Mouse (Mus musculus) forebrain, embryonic 14.5 days (tissue): Measurements from ENCODE around the gene Ivns1abp. TPM values are rescaled to one million over a fixed set of nuclear protein-coding genes. Genes with fewer than 3 reads are reported as not detected.
A peak's percentile ranks its signal among the peaks of the same experiment; 100 is the strongest.
"Not testable (repeated sequence)": the region's sequence is repeated elsewhere in the genome, so short reads cannot be mapped to it uniquely, and the experiment has no call there.

Experiments
- ATAC-seq: fragments of 200-750 bp; cut with Nextera tagmentation; 2 replicates; pipeline ENCODE4 v1.8.0; 2017; ENCODE audit warnings: mild to moderate bottlenecking, moderate library complexity
- DNase-seq: peaks from one replicate; pipeline ENCODE4 v3.0.0-alpha.2; 2015; ENCODE audit warnings: low spot score
- H3K27ac ChIP-seq: fragments of 300-500 bp; sonication (generic); 2 replicates; pipeline ENCODE4 v1.5.1; 2014; ENCODE audit warnings: low read depth, mild to moderate bottlenecking, control low read depth, low read length, moderate library complexity
- H3K27me3 ChIP-seq: fragments of 300-500 bp; sonication (generic); replicated peaks from 2 replicates; pipeline ENCODE4 v1.6.1; 2014; ENCODE audit warnings: low read length, control low read depth, mixed read lengths; ENCODE audit not compliant: control insufficient read depth, insufficient read depth
- H3K36me3 ChIP-seq: fragments of 300-500 bp; sonication (generic); 2 replicates; pipeline ENCODE4 v1.6.1; 2014; ENCODE audit warnings: low read length, control low read depth; ENCODE audit not compliant: control insufficient read depth, insufficient read depth
- H3K4me1 ChIP-seq: fragments of 300-500 bp; sonication (generic); 2 replicates; pipeline ENCODE4 v1.6.1; 2014; ENCODE audit warnings: antibody characterized with exemption, low read length, control low read depth; ENCODE audit not compliant: control insufficient read depth, insufficient read depth
- H3K4me2 ChIP-seq: fragments of 300-500 bp; sonication (generic); 2 replicates; pipeline ENCODE4 v1.6.1; 2014; ENCODE audit warnings: mild to moderate bottlenecking, control low read depth, low read length
- H3K4me3 ChIP-seq: fragments of 300-500 bp; sonication (generic); 2 replicates; pipeline ENCODE4 v1.5.1; 2014; ENCODE audit warnings: low read depth, low read length, control low read depth
- H3K9ac ChIP-seq: fragments of 300-500 bp; sonication (generic); 2 replicates; pipeline ENCODE4 v1.6.1; 2014; ENCODE audit warnings: mild to moderate bottlenecking, low read length, control low read depth, moderate library complexity
- H3K9me3 ChIP-seq: fragments of 300-500 bp; sonication (generic); replicated peaks from 2 replicates; pipeline ENCODE4 v1.6.1; 2016; ENCODE audit warnings: low read length, control low read depth, mixed read lengths; ENCODE audit not compliant: control insufficient read depth
- WGBS: fragments of 180-500 bp; shearing (Covaris S2); extraction: QIAGEN DNeasy Blood & Tissue Kit; methylation state at CpG from one replicate; pipeline ENCODE4 v1.1.7; 2014; 5-methylcytosine and 5-hydroxymethylcytosine counted together
- polyA plus RNA-seq: library from polyadenylated mRNA; unstranded; fragments of >200 nt; fragmentation: Nextera tagmentation; extraction: Ambion mirVana; gene quantifications from 2 replicates; pipeline ENCODE4 v1.2.1, GENCODE M21; 2014

Ivns1abp gene
- 323 and 358 TPM in 2 replicates for polyA plus RNA-seq

GRCm38 (mm10) chr1:151344283-151345108 is at the start of gene Ivns1abp:
Ivns1abp (plus strand) TSS chr1:151344477.
- peak within 1 kb of the TSS; percentile 96 for H3K27ac ChIP-seq
- peaks cover 16% of the 10 kb centered on the region for H3K4me1 ChIP-seq
- peak within 1 kb of the TSS; percentile 95 for H3K4me3 ChIP-seq
- no peaks in the 10 kb centered on the region for H3K9me3 ChIP-seq
- DNase-seq (peak; percentile 98), ATAC-seq (peak; percentile 96)
- H3K27me3 ChIP-seq = no peaks in the 10 kb centered on the region
- peak within 1 kb of the TSS; percentile 62 for H3K4me2 ChIP-seq
- peak within 1 kb of the TSS; percentile 97 for H3K9ac ChIP-seq
- peaks cover 2% of the 10 kb centered on the region; the same call in 1 of the 2 replicates for H3K36me3 ChIP-seq
- under 1% methylated on average over 82 of the region's 104 CpGs for WGBS

GRCm38 (mm10) chr1:151295486-151295885 is 48.8 kb upstream of the Ivns1abp start:
- WGBS = 79% methylated on average over 3 of the region's 3 CpGs
- Histone ChIP-seq H3K27ac (no peak overlapping the region), H3K9ac (no peak overlapping the region), H3K4me2 (no peak overlapping the region), H3K27me3 (no peaks in the 10 kb centered on the region), H3K4me1 (no peaks in the 10 kb centered on the region), H3K36me3 (no peaks in the 10 kb centered on the region), H3K9me3 (no peaks in the 10 kb centered on the region), H3K4me3 (no peak overlapping the region)
- DNase-seq (no peak), ATAC-seq (no peak)

- ATAC-seq (no peak), DNase-seq (no peak)
- Histone ChIP-seq H3K4me3 (no peak overlapping the region), H3K27ac (no peak overlapping the region), H3K9me3 (no peaks in the 10 kb centered on the region), H3K4me2 (no peak overlapping the region), H3K27me3 (no peaks in the 10 kb centered on the region), H3K4me1 (no peaks in the 10 kb centered on the region), H3K9ac (no peak overlapping the region), H3K36me3 (no peaks in the 10 kb centered on the region)
- 92% methylated on average over 1 of the region's 1 CpGs for WGBS
Observed at GRCm38 (mm10) chr1:151296621-151297020, 47.7 kb upstream of the Ivns1abp start.

- no peak for DNase-seq
- no peaks in the 10 kb centered on the region for H3K4me1 ChIP-seq
- no peak for ATAC-seq
- H3K27ac ChIP-seq = no peak overlapping the region
- 86% methylated on average over 6 of the region's 6 CpGs for WGBS
- H3K36me3 ChIP-seq = no peaks in the 10 kb centered on the region
- no peak overlapping the region for H3K4me2 ChIP-seq
- no peak overlapping the region for H3K4me3 ChIP-seq
- H3K27me3 ChIP-seq = no peaks in the 10 kb centered on the region
- no peak overlapping the region for H3K9ac ChIP-seq
- no peaks in the 10 kb centered on the region for H3K9me3 ChIP-seq
Observed at GRCm38 (mm10) chr1:151297025-151297424, 47.3 kb upstream of the Ivns1abp start.

- no peak overlapping the region for H3K9ac ChIP-seq
- no peak overlapping the region for H3K4me3 ChIP-seq
- H3K4me2 ChIP-seq = no peak overlapping the region
- no peak overlapping the region for H3K27ac ChIP-seq
- no peak for DNase-seq
- H3K9me3 ChIP-seq = no peaks in the 10 kb centered on the region
- WGBS = 88% methylated on average over 2 of the region's 2 CpGs
- no peaks in the 10 kb centered on the region for H3K27me3 ChIP-seq
- no peaks in the 10 kb centered on the region for H3K36me3 ChIP-seq
- H3K4me1 ChIP-seq = no peaks in the 10 kb centered on the region
- no peak for ATAC-seq
Observed at GRCm38 (mm10) chr1:151297596-151297995, 46.7 kb upstream of the Ivns1abp start.

GRCm38 (mm10) chr1:151301456-151301855 is 42.8 kb upstream of the Ivns1abp start:
- no peak overlapping the region for H3K9ac ChIP-seq
- DNase-seq (no peak), ATAC-seq (no peak)
- H3K4me1 ChIP-seq = no peaks in the 10 kb centered on the region
- H3K9me3 ChIP-seq = no peaks in the 10 kb centered on the region
- H3K4me3 ChIP-seq = no peak overlapping the region
- WGBS = 44% methylated on average over 6 of the region's 6 CpGs
- H3K27me3 ChIP-seq = no peaks in the 10 kb centered on the region
- H3K27ac ChIP-seq = no peak overlapping the region
- no peak overlapping the region for H3K4me2 ChIP-seq
- H3K36me3 ChIP-seq = no peaks in the 10 kb centered on the region

- no peak for ATAC-seq
- H3K9me3 ChIP-seq = no peaks in the 10 kb centered on the region
- H3K4me3 ChIP-seq = no peak overlapping the region
- H3K27ac ChIP-seq = no peak overlapping the region
- WGBS = 24% methylated on average over 3 of the region's 3 CpGs
- DNase-seq = peak; percentile 54
- H3K36me3 ChIP-seq = no peaks in the 10 kb centered on the region
- H3K27me3 ChIP-seq = no peaks in the 10 kb centered on the region
- H3K9ac ChIP-seq = no peak overlapping the region
- H3K4me1 ChIP-seq = no peaks in the 10 kb centered on the region
- H3K4me2 ChIP-seq = no peak overlapping the region
Observed at GRCm38 (mm10) chr1:151301904-151302303, 42.4 kb upstream of the Ivns1abp start.

GRCm38 (mm10) chr1:151303265-151303664 is 41.0 kb upstream of the Ivns1abp start:
- ATAC-seq = no peak
- DNase-seq = no peak
- no peak overlapping the region for H3K27ac ChIP-seq
- no peaks in the 10 kb centered on the region for H3K4me1 ChIP-seq
- H3K27me3 ChIP-seq = no peaks in the 10 kb centered on the region
- H3K4me2 ChIP-seq = no peak overlapping the region
- H3K36me3 ChIP-seq = no peaks in the 10 kb centered on the region
- H3K4me3 ChIP-seq = no peak overlapping the region
- H3K9ac ChIP-seq = no peak overlapping the region
- no peaks in the 10 kb centered on the region for H3K9me3 ChIP-seq

- not testable (repeated sequence) for H3K36me3 ChIP-seq, H3K27me3 ChIP-seq, H3K9ac ChIP-seq, ATAC-seq, H3K4me3 ChIP-seq, DNase-seq, H3K4me1 ChIP-seq, H3K9me3 ChIP-seq, H3K4me2 ChIP-seq, H3K27ac ChIP-seq
- WGBS = 90% methylated on average over 3 of the region's 3 CpGs
Observed at GRCm38 (mm10) chr1:151305001-151305400, 39.3 kb upstream of the Ivns1abp start.
